Mouse (Mus musculus) left cerebral cortex, adult 8-10 months (tissue): ENCODE data around the gene Camta1. TPM values are rescaled to one million over a fixed set of nuclear protein-coding genes. Genes with fewer than 3 reads are reported as not detected.
A peak's percentile ranks its signal among the peaks of the same experiment; 100 is the strongest.
"Not testable (repeated sequence)": the region's sequence is repeated elsewhere in the genome, so short reads cannot be mapped to it uniquely, and the experiment has no call there.

Source experiments
- DNase-seq, 2 experiments: peaks; one replicate each; pipeline ENCODE4 v3.0.0; 2022; ENCODE audit warnings: low spot score in 2 of 2
- total RNA-seq, 4 experiments: library from RNA; stranded (reverse); gene quantifications; 2 replicates each; pipeline ENCODE4 v1.2.4; 2022

Camta1 gene
- total RNA-seq, 4 experiments from 2014 or later, result 236 to 263 (median 255) TPM

GRCm38 (mm10) chr4:150908512-150908911 is 953.2 kb downstream of the Camta1 start:
- not testable (repeated sequence) for DNase-seq

GRCm38 (mm10) chr4:150907099-150907498 is 954.6 kb downstream of the Camta1 start:
- DNase-seq, result no peak

GRCm38 (mm10) chr4:150903091-150903742 is 958.5 kb downstream of the Camta1 start:
- no peak for DNase-seq

DNA sequence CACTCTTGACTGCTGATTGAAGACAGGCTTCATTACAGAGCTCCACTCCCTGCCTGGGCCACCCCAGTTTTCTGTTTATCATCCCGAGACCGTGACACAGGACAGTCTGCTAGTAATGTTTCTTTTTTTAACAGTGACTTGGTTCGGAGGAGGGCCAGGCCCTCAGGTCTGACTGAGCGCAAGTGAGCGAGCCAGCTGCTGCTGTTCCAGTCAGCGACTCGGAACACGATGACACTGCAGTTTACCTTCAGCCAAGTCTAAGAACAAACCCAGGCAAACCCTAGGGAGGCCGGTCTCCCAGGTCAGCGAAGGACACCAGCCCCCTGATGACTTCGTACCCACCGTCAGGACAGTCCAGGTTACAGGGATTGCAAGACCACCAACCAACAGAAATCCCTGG is 959.6 kb downstream of the Camta1 start:
- DNase-seq, result no peak

- peak; percentile 41 to 62 for DNase-seq
These were observed 960.0 kb downstream of the Camta1 start for GRCm38 (mm10) chr4:150901651-150902050.

DNA sequence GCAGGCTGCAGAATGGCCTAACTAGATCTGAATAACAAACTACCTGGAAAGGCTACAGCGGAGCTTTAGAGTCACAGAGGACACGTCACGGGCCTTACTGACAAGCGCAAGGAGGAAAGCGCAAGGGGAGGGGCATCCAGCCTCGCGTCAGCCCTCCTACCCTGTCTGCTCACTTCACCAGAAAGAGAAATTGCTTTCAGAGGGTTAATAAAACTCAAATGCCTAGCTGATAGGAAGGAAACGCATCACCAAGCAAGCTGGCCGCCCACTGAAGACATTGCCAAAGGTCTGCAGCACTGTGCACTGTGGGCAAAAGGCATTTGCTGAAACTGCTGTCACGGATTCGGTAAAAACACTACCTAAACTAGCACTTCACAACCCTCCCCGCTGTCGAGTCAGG is 961.2 kb downstream of the Camta1 start:
- no peak for DNase-seq

DNA sequence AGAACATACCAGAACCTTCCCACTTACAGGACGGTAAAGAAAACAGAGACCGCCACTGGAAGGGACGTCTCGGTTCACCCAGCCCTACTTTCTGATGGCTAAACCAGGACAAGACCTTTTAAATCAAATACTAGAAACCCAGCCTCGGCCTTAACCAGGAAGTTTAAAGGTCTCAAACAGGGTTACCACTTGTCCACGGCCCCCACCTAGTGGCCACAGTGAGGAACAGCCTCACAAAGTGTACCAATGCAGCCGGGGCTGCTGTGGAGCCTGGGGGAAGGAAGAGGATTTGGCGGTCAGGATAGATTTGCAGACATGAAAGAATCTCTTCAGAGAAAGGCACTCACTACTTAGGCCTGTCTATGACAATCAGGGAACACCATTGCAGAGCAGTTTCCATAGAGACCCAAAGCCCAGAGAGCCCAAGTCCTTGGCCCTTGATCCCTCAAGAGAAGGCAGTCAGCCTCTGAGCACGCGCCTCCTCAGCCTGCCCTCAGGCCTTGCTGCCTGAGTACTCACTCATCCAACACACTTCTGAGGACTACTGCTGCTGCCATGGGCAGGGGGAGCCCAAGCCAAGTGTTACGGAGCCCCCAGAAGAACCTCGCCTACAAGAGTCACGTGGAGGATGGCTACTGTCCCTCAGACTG is 962.8 kb downstream of the Camta1 start:
- no peak for DNase-seq

DNA sequence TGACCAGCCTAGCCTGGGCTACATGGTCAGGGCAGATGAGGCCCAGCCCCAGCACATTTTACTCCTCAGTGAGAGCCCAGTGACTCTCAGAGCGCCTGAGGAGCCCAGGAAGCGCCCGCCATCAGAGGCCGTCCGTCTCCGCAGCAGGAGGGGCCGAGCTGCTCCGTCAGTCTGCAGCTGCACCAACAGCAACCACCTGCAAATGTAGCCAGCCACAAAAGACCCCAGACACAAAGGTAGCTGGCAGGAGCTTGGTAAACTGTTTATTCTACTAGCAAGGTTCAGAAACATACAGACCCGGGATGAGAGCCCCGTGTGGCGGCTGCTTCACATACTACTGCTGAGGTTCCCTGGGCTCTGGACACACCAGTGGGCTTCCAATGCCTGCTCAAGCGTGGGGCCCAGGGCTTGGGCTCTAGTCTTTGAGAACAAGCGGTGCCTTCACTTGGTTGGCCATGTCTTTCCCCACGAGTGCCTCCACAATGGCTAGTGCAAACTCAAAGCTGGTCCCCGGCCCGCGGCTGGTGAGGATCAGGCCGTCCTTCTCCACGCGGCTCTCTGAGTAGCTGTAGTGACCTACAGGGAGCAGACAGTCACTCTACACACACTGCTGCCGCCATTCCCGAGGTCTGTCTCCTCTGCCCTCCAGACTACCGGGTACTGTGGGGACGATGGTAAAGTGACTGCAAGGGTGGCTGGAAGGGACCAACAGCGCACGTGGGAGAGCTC is 964.6 kb downstream of the Camta1 start:
- no peak for DNase-seq

DNA sequence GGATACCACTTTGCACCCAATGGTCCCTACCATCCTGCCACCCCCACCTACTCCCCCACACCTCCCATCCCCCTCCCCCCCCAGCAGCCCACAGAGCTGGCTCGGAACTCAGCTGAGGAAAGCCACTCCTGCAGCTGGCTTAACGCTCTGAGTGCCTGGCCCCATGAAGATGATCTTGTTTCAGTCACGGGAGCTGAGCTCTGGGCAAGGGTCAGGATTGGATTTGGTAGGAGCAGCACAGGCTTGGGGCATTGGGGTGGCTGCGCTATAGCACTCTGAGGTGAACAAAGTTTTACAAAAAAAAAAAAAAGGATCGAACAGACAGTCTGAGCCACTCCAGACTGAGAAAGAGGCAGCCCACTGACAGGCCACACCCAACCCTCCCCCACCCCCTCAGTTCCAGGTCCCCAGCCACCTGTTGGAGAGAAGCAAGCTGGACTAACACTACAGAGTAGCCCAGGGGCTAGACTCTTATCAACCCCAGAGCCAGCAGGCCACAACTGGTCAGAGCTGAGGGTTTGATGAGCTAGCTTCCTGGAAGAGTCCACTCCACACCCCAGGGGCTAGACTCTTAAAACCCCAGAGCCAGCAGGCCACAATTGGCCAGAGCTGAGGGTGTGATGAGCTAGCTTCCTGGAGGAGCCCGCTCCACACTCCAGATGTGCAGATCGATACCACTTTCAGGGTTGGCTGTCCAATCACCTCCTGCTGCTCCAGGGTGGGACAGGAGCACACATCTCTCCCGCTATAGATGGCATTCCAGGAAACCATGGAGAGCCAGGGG is 966.8 kb downstream of the Camta1 start:
- DNase-seq, result no peak

DNA sequence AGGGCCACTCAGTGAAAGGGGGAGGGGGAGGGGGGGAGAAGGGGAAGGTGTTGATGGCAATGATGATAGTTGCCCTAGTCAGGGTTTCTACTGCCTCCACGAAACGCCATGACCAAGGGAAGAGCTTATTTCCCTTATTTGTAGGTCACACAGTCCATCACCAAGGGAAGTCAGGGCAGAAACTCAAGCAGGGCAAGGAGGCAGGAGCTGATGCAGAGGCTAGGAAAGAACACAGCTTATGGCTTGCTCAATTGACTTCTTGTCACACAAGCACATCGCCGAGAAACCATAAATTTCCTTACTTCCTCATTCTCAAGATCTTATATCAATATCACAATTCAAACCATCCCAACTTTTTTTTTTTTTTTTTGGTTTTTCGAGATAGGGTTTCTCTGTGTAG is 970.4 kb downstream of the Camta1 start:
- no peak for DNase-seq

- DNase-seq, result no peak
These were observed 971.7 kb downstream of the Camta1 start for GRCm38 (mm10) chr4:150889955-150890315.

GRCm38 (mm10) chr4:150889273-150889954 is 972.3 kb downstream of the Camta1 start:
- DNase-seq, result no peak

DNA sequence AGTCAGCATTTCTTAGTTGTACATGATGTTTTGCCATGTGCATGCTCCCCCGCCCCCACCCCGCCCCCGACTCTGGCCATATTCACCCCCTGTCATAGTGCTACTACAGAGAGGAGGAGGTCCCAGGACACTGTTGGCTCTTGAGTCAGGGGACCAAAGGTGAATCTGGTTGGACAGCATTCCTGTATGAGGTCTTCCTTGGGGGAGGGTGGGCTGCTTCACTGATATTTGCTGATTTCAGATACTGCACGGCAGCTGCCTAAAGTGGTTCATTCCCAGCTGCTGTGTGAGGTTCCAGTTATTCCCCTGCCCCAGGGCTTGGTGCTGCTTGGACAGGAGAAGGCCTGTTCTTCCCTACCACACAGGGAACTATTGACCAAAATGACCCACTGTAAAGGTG is 973.2 kb downstream of the Camta1 start:
- DNase-seq, result no peak

GRCm38 (mm10) chr4:150887903-150888302 is 973.8 kb downstream of the Camta1 start:
- DNase-seq, result no peak

GRCm38 (mm10) chr4:150882632-150883031 is 979.0 kb downstream of the Camta1 start:
- DNase-seq, result no peak

DNA sequence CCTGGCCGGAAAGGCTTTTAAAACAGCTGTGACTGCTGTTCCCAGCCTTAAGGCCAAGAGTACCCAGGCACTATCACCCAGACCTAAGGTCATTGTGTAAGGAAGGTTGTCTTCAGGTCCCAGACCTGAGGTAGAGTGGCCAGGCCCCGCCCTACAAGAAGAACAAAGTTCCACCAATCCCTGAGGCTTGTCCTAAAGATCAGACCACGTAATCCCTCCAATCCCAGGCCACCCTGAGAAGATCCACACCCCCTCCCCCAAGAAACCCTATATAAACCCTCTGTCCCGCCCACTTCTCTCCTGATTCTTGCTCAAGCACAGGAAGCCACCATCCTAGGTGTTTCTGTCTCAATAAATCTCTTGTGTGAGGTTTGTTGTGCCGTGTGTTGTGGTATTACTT is 981.3 kb downstream of the Camta1 start:
- DNase-seq, result no peak

DNA sequence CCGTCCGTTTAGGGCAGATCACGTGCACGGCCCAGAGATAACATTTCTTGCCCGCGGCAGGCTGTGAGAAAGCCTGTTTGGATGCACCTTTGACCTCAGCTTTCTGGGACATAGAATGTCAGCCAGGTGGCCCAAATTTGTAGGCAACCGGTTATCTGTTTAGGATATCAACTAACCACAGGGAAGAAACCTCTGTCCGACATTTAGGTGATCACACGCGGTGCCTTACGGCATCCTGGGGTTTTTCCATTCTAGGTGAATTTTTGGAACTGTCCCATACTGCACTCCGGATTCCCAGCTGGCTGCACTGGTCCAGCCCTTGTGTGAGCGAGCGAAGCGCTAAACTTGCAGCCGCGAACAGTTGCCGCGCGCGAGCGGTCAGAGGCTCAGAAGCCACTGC is 982.0 kb downstream of the Camta1 start:
- no peak for DNase-seq

DNA sequence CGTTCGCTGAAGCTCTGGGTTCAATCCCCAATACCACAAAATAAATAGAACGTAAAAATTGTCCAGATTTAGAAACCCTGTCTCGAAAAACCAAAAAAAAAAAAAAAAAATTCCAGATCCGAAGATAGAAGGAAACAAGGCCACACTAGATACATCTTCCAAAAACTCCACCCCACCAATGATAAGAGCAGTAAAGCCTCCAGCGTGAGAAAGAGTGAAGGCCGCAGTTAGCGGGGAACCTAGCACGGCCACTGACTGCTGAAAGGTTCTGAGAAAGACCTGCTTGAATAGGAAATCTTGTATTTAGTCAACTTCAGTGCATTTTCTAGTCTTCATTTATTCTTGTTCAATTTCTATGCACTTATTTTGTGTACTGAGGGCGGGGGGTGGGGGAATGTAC is 986.3 kb downstream of the Camta1 start:
- no peak for DNase-seq

DNA sequence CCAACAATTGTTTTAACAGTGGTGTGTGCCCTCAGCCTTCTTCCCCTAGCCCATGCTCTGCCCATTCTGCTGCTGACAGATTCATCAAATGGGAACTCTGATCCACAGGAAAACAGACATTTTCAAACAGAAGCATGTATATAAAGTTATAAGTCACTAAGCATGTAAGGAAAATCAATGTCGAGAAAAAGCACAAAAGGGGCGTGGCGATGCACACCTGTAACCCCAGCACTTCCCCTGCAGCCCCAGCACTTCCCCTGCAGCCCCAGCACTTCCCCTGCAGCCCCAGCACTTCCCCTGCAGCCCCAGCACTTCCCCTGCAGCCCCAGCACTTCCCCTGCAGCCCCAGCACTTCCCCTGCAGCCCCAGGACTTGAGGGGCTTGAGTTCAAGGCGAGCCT is 987.3 kb downstream of the Camta1 start:
- DNase-seq, result not testable (repeated sequence)

GRCm38 (mm10) chr4:150872681-150873080 is 989.0 kb downstream of the Camta1 start:
- no peak for DNase-seq

DNA sequence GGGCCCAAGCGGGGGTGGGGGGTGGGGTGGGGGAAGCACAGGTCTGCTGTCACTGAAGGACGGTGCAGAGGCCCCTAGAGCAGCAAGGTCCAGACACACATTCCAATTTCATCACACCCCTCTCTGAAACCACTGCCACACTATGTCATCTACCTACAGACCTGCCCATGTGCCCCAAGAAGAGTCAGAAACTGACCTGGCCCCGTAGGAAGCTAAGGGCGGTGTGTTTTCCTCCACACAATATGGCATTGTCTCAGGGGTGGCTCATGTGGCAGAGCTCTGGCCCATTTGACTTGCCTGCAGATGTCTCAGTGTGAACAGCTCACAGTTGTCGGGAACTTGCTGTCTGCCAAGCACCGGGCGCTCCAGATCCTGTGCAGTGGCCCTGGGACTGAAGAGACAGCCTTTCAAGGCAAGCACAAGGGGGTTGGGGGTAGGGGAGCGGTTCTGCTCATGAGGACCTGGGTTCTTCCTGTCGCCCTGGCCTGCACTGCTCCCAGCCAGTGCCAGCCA is 989.5 kb downstream of the Camta1 start:
- peak in 1 of 2 experiments; percentile 52 for DNase-seq
